Mouse (Mus musculus) right cerebral cortex, adult 18-20 months (tissue): ENCODE measurements around the gene Aox3.

Experiments
- DNase-seq: peaks from one replicate; pipeline ENCODE4 v3.0.0; 2022; ENCODE audit warnings: mixed read lengths

The Aox3 gene

GRCm38 (mm10) chr1:58110241-58110640 is 2.7 kb upstream of the Aox3 start:
- no peak for DNase-seq

- DNase-seq, result no peak
Observed at GRCm38 (mm10) chr1:58111315-58111714, 1.6 kb upstream of the Aox3 start.

- DNase-seq, result no peak
Observed at GRCm38 (mm10) chr1:58113441-58113840, 511 bp downstream of the Aox3 start.

- DNase-seq, result no peak
Observed at GRCm38 (mm10) chr1:58114021-58114560, 1.2 kb downstream of the Aox3 start.

GRCm38 (mm10) chr1:58114666-58115375 is 1.9 kb downstream of the Aox3 start:
- DNase-seq, result no peak

GRCm38 (mm10) chr1:58118231-58118630 is 5.3 kb downstream of the Aox3 start:
- no peak for DNase-seq

GRCm38 (mm10) chr1:58124901-58125300 is 12.0 kb downstream of the Aox3 start:
- DNase-seq, result peak; percentile 10

GRCm38 (mm10) chr1:58137891-58138290 is 25.0 kb downstream of the Aox3 start:
- no peak for DNase-seq

- DNase-seq, result no peak
Observed at GRCm38 (mm10) chr1:58138986-58139385, 26.1 kb downstream of the Aox3 start.

- no peak for DNase-seq
Observed at GRCm38 (mm10) chr1:58140607-58141006, 27.7 kb downstream of the Aox3 start.

GRCm38 (mm10) chr1:58144384-58145069 is 31.6 kb downstream of the Aox3 start:
- DNase-seq, result peak; percentile 34

GRCm38 (mm10) chr1:58146026-58146425 is 33.1 kb downstream of the Aox3 start:
- no peak for DNase-seq

GRCm38 (mm10) chr1:58147776-58148175 is 34.8 kb downstream of the Aox3 start:
- no peak for DNase-seq

GRCm38 (mm10) chr1:58152247-58152646 is 39.3 kb downstream of the Aox3 start:
- no peak for DNase-seq

GRCm38 (mm10) chr1:58156747-58157146 is 43.8 kb downstream of the Aox3 start:
- no peak for DNase-seq

GRCm38 (mm10) chr1:58169893-58170292 is 57.0 kb downstream of the Aox3 start:
- no peak for DNase-seq

- DNase-seq, result no peak
Observed at GRCm38 (mm10) chr1:58188514-58189175, 75.7 kb downstream of the Aox3 start.

GRCm38 (mm10) chr1:58194317-58194716 is 81.4 kb downstream of the Aox3 start:
- DNase-seq, result no peak

GRCm38 (mm10) chr1:58194988-58195387 is 82.1 kb downstream of the Aox3 start:
- DNase-seq, result no peak

GRCm38 (mm10) chr1:58195541-58195940 is 82.6 kb downstream of the Aox3 start:
- no peak for DNase-seq

GRCm38 (mm10) chr1:58197023-58197422 is 84.1 kb downstream of the Aox3 start:
- DNase-seq, result no peak

- no peak for DNase-seq
Observed at GRCm38 (mm10) chr1:58198386-58198785, 85.5 kb downstream of the Aox3 start.

GRCm38 (mm10) chr1:58210203-58210602 is 97.3 kb downstream of the Aox3 start, which contains the start of gene Aox4:
Gene Aox4 (plus strand): TSS chr1:58210397.
- peak; percentile 34 for DNase-seq

GRCm38 (mm10) chr1:58212805-58213204 is 99.9 kb downstream of the Aox3 start:
- DNase-seq, result no peak
